ENCODE assay signal across 8 mouse cellular contexts in the genomic region with DNA sequence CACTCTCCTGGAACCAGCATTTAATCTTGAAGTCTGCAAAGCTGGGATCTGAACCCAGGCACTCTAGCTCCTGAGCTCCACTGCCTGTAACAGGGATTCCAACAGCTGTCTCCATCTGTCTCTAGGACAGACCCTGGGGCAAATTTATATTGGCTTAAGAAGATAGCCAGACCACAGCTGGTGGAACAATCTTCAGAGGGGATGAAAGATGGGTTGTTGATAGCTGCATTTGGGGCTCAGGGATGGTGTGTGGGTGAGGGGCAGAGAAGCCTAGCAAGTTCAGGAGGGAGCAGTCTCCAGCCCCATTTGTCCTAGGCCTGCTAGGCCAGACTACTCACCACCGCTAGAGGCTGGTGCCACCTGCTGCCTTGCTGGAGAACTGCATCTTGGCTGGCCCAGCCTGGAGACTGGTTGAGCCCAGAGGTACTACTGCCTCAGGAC.
A peak's percentile ranks its signal among the peaks of the same experiment; 100 is the strongest.
DNase-seq lines count a peak whose midpoint lies in the region; ATAC-seq and TF ChIP-seq lines count a peak whose summit lies in the region.

No protein-coding gene starts in this region.

- 0% methylated on average over 1 of the region's 1 CpGs for WGBS in embryonic facial prominence, embryonic 11.5 days
- 0% methylated on average over 1 of the region's 1 CpGs for WGBS in kidney, adult 2 months
- 0% methylated on average over 1 of the region's 1 CpGs for WGBS in limb, embryonic 10.5 days
- WGBS in midbrain, embryonic 12.5 days, result 6% methylated on average over 1 of the region's 1 CpGs

- peak; percentile 99 for TF ChIP-seq CTCF in kidney, adult 2 months (conservative IDR thresholded peaks at IDR 0.05; ENCODE audit: insufficient read depth, insufficient read length, low read depth, low read length)

- peak; percentile 70 for DNase-seq in adrenal gland, adult 8-10 months
- peak; percentile 86 for DNase-seq in embryonic facial prominence, embryonic 11.5 days (ENCODE audit: low spot score)
- DNase-seq in heart, adult 8-10 months (ENCODE audit: low spot score), result peak; percentile 88
- peak; percentile 93 for DNase-seq in kidney, adult 2 months
- peak; percentile 87 for DNase-seq in limb, embryonic 10.5 days (ENCODE audit: low spot score)
- peak; percentile 79 for DNase-seq in right cerebral cortex, postnatal 4 days
- peak; percentile 78 to 88 for DNase-seq in urinary bladder, postnatal 4 days (ENCODE audit: low spot score in 2 of 2)

- H3K36me3 ChIP-seq in embryonic facial prominence, embryonic 11.5 days (replicated peaks; ENCODE audit: control insufficient read depth, insufficient read depth, low read depth, low read length), result no peaks in the 10 kb centered on the region
- H3K36me3 ChIP-seq in kidney, adult 2 months (ENCODE audit: control insufficient read depth, insufficient read depth, low read length), result no peaks in the 10 kb centered on the region
- no peaks in the 10 kb centered on the region for H3K36me3 ChIP-seq in limb, embryonic 10.5 days
- no peaks in the 10 kb centered on the region for H3K36me3 ChIP-seq in midbrain, embryonic 12.5 days

- H3K27me3 ChIP-seq in embryonic facial prominence, embryonic 11.5 days (ENCODE audit: control insufficient read depth, insufficient read depth, low read length), result no peaks in the 10 kb centered on the region
- no peaks in the 10 kb centered on the region for H3K27me3 ChIP-seq in kidney, adult 2 months (replicated peaks; ENCODE audit: control insufficient read depth, insufficient read depth, low read length)
- no peaks in the 10 kb centered on the region for H3K27me3 ChIP-seq in limb, embryonic 10.5 days (ENCODE audit: low read depth, poor library complexity, severe bottlenecking)
- H3K27me3 ChIP-seq in midbrain, embryonic 12.5 days, result no peaks in the 10 kb centered on the region

- H3K4me3 ChIP-seq in embryonic facial prominence, embryonic 11.5 days (ENCODE audit: low read depth, low read length), result no peak overlapping the region
- no peak overlapping the region for H3K4me3 ChIP-seq in kidney, adult 2 months (ENCODE audit: insufficient read depth, low read depth, low read length)
- H3K4me3 ChIP-seq in limb, embryonic 10.5 days, result no peak overlapping the region
- H3K4me3 ChIP-seq in midbrain, embryonic 12.5 days, result no peak overlapping the region

- no peak overlapping the region for H3K27ac ChIP-seq in embryonic facial prominence, embryonic 11.5 days (replicated peaks; ENCODE audit: low read depth, low read length)
- peak overlapping the region; percentile 90; the same call in 1 of the 2 replicates for H3K27ac ChIP-seq in kidney, adult 2 months (ENCODE audit: insufficient read depth, low read depth, low read length)
- H3K27ac ChIP-seq in limb, embryonic 10.5 days, result peak overlapping the region; percentile 30; the same call in 1 of the 2 replicates
- 0 out of 2 replicates have a peak overlapping the region, but pooled peaks have one; percentile 0 for H3K27ac ChIP-seq in midbrain, embryonic 12.5 days (replicated peaks)

- H3K9ac ChIP-seq in embryonic facial prominence, embryonic 11.5 days (replicated peaks; ENCODE audit: low read length), result no peak overlapping the region
- H3K9ac ChIP-seq in midbrain, embryonic 12.5 days (replicated peaks), result no peak overlapping the region

- TF ChIP-seq POLR2A in kidney, adult 2 months (IDR thresholded peaks at IDR 0.05; ENCODE audit: low read depth, low read length), result no peak

- peak; percentile 61 for ATAC-seq in embryonic facial prominence, embryonic 11.5 days (replicated peaks; ENCODE audit: insufficient number of reproducible peaks, low FRiP score, low TSS enrichment, low read depth)
- ATAC-seq in midbrain, embryonic 12.5 days (ENCODE audit: low FRiP score, low read depth), result peak; percentile 55

- no peak overlapping the region for H3K4me2 ChIP-seq in embryonic facial prominence, embryonic 11.5 days (ENCODE audit: low read depth, low read length)
- no peak overlapping the region for H3K4me2 ChIP-seq in midbrain, embryonic 12.5 days (replicated peaks)

- no peaks in the 10 kb centered on the region; the same call in 1 of the 2 replicates for H3K4me1 ChIP-seq in embryonic facial prominence, embryonic 11.5 days (ENCODE audit: control insufficient read depth, insufficient read depth, low read length)
- H3K4me1 ChIP-seq in kidney, adult 2 months (ENCODE audit: control insufficient read depth, insufficient read depth, low read length), result peaks cover 41% of the 10 kb centered on the region; the same call in 1 of the 2 replicates
- H3K4me1 ChIP-seq in limb, embryonic 10.5 days, result peaks cover 54% of the 10 kb centered on the region
- peaks cover 35% of the 10 kb centered on the region for H3K4me1 ChIP-seq in midbrain, embryonic 12.5 days

- H3K9me3 ChIP-seq in embryonic facial prominence, embryonic 11.5 days (replicated peaks; ENCODE audit: control insufficient read depth, low read length), result no peaks in the 10 kb centered on the region
- no peaks in the 10 kb centered on the region for H3K9me3 ChIP-seq in limb, embryonic 10.5 days (replicated peaks)
- H3K9me3 ChIP-seq in midbrain, embryonic 12.5 days, result no peaks in the 10 kb centered on the region
